Comparison of ENCODE assay signal across 15 mouse cellular contexts in genomic region chr4:12647732-12648131, GRCm38 (mm10).
"Had no signal": no experiment of that assay in that cellular context is flagged by ENCODE, and none has a peak within 500 bp of the region (broad histone marks: within the 10 kb centered on the region; RNA-seq: fewer than 3 reads in every experiment).

No protein-coding gene starts in this region.

- H3K9ac ChIP-seq: limb, embryonic 13.5 days; liver, embryonic 14.5 days; midbrain, embryonic 12.5 days; stomach, embryonic 15.5 days had no signal

- ATAC-seq: intestine, postnatal 0 days had no signal

- H3K9me3 ChIP-seq: limb, embryonic 13.5 days; megakaryocyte, embryonic 14.5 days; midbrain, embryonic 12.5 days; stomach, embryonic 15.5 days had no signal

- H3K36me3 ChIP-seq: limb, embryonic 13.5 days; midbrain, embryonic 12.5 days; stomach, embryonic 15.5 days had no signal

- H3K4me3 ChIP-seq: layer of hippocampus, adult 2 months; limb, embryonic 13.5 days; megakaryocyte, embryonic 14.5 days; midbrain, embryonic 12.5 days; stomach, embryonic 15.5 days had no signal

- H3K4me1 ChIP-seq: limb, embryonic 13.5 days; stomach, embryonic 15.5 days had no signal

- H3K27ac ChIP-seq: layer of hippocampus, adult 2 months; limb, embryonic 13.5 days; liver, embryonic 14.5 days; midbrain, embryonic 12.5 days; stomach, embryonic 15.5 days had no signal

- DNase-seq: kidney, adult 8-10 months; kidney, postnatal 4 days; left cerebral cortex, postnatal 4 days; lung, adult 2 months; lung, postnatal 36 days; right cerebral cortex, postnatal 14 days; thymus, adult 2 months; thymus, postnatal 25 days had no signal

- H3K27me3 ChIP-seq: limb, embryonic 13.5 days; megakaryocyte, embryonic 14.5 days; midbrain, embryonic 12.5 days; stomach, embryonic 15.5 days had no signal

- H3K4me2 ChIP-seq: limb, embryonic 13.5 days; midbrain, embryonic 12.5 days; stomach, embryonic 15.5 days had no signal
